Mouse (Mus musculus) midbrain, embryonic 15.5 days (tissue): ENCODE data around the gene Unkl. TPM values are rescaled to one million over a fixed set of nuclear protein-coding genes. Genes with fewer than 3 reads are reported as not detected.
"Not testable (repeated sequence)": the region's sequence is repeated elsewhere in the genome, so short reads cannot be mapped to it uniquely, and the experiment has no call there.

ENCODE experiments used
- ATAC-seq: fragments of 200-750 bp; cut with Nextera tagmentation; replicated peaks from 2 replicates; pipeline ENCODE4 v1.8.0; 2017; ENCODE audit warnings: moderate TSS enrichment
- H3K27ac ChIP-seq: fragments of 300-500 bp; sonication (generic); 2 replicates; pipeline ENCODE4 v1.5.1; 2015; ENCODE audit warnings: mild to moderate bottlenecking, inconsistent platforms
- H3K27me3 ChIP-seq: fragments of 300-500 bp; sonication (generic); replicated peaks from 2 replicates; pipeline ENCODE4 v1.6.1; 2015; ENCODE audit warnings: inconsistent platforms
- H3K36me3 ChIP-seq: fragments of 300-500 bp; sonication (generic); replicated peaks from 2 replicates; pipeline ENCODE4 v1.6.1; 2015; ENCODE audit warnings: inconsistent platforms
- H3K4me1 ChIP-seq: fragments of 300-500 bp; sonication (generic); 2 replicates; pipeline ENCODE4 v1.6.1; 2015; ENCODE audit warnings: inconsistent platforms
- H3K4me2 ChIP-seq: fragments of 300-500 bp; sonication (generic); 2 replicates; pipeline ENCODE4 v1.6.1; 2015; ENCODE audit warnings: inconsistent platforms, mild to moderate bottlenecking, moderate library complexity
- H3K4me3 ChIP-seq: fragments of 300-500 bp; sonication (generic); 2 replicates; pipeline ENCODE4 v1.5.1; 2015; ENCODE audit warnings: mild to moderate bottlenecking, inconsistent platforms
- H3K9ac ChIP-seq: fragments of 300-500 bp; sonication (generic); 2 replicates; pipeline ENCODE4 v1.6.1; 2015; ENCODE audit warnings: mild to moderate bottlenecking, inconsistent platforms
- H3K9me3 ChIP-seq: fragments of 300-500 bp; sonication (generic); 2 replicates; pipeline ENCODE4 v1.6.1; 2016; ENCODE audit warnings: inconsistent platforms
- WGBS: fragments of 180-500 bp; shearing (Covaris S2); methylation state at CpG from one replicate; pipeline ENCODE4 v1.1.7; 2015; ENCODE audit warnings: mixed read lengths; 5-methylcytosine and 5-hydroxymethylcytosine counted together
- polyA plus RNA-seq: library from polyadenylated mRNA; unstranded; fragments of >200 nt; fragmentation: Nextera tagmentation; extraction: Ambion mirVana; gene quantifications from 2 replicates; pipeline ENCODE4 v1.2.1, GENCODE M21; 2015

Unkl gene
- polyA plus RNA-seq, 1 experiment from 2014 or later = 17.1 TPM

- 17% methylated on average over 14 of the region's 28 CpGs for WGBS
- not testable (repeated sequence) for H3K36me3 ChIP-seq, H3K27me3 ChIP-seq, H3K9me3 ChIP-seq
- Histone ChIP-seq H3K4me1 (peaks cover 22% of the 10 kb centered on the region), H3K27ac (peak overlapping the region; percentile 45; the same call in 1 of the 2 replicates), H3K4me3 (peak overlapping the region; percentile 43), H3K4me2 (peak overlapping the region; percentile 65), H3K9ac (peak overlapping the region; percentile 20; the same call in 1 of the 2 replicates)
- ATAC-seq = peak; percentile 93
Observed at GRCm38 (mm10) chr17:25222504-25222940, 34.3 kb downstream of the Unkl start.

- H3K9ac ChIP-seq = peak overlapping the region; percentile 20; the same call in 1 of the 2 replicates
- H3K27ac ChIP-seq = peak overlapping the region; percentile 45; the same call in 1 of the 2 replicates
- peak overlapping the region; percentile 65 for H3K4me2 ChIP-seq
- 0 out of 2 replicates have a peak, but pooled peaks cover 9% of the 10 kb centered on the region for H3K36me3 ChIP-seq
- H3K27me3 ChIP-seq = no peaks in the 10 kb centered on the region
- H3K4me1 ChIP-seq = peaks cover 22% of the 10 kb centered on the region
- H3K9me3 ChIP-seq = no peaks in the 10 kb centered on the region
- peak overlapping the region; percentile 30 for H3K4me3 ChIP-seq
- 40% methylated on average over 6 of the region's 6 CpGs for WGBS
- no peak for ATAC-seq
Observed at GRCm38 (mm10) chr17:25222951-25223601, 34.9 kb downstream of the Unkl start.

GRCm38 (mm10) chr17:25224586-25225222 is 36.5 kb downstream of the Unkl start:
- Histone ChIP-seq H3K27me3 (no peaks in the 10 kb centered on the region), H3K4me1 (peaks cover 22% of the 10 kb centered on the region), H3K9me3 (no peaks in the 10 kb centered on the region), H3K36me3 (peaks cover 5% of the 10 kb centered on the region; the same call in 1 of the 2 replicates), H3K4me2 (no peak overlapping the region), H3K9ac (no peak overlapping the region), H3K27ac (no peak overlapping the region), H3K4me3 (no peak overlapping the region)
- no peak for ATAC-seq
- WGBS = 87% methylated on average over 7 of the region's 7 CpGs

GRCm38 (mm10) chr17:25225659-25226058 is 37.5 kb downstream of the Unkl start:
- H3K27ac ChIP-seq = no peak overlapping the region
- H3K4me1 ChIP-seq = peaks cover 22% of the 10 kb centered on the region
- no peaks in the 10 kb centered on the region for H3K27me3 ChIP-seq
- no peaks in the 10 kb centered on the region for H3K9me3 ChIP-seq
- no peak for ATAC-seq
- WGBS = 86% methylated on average over 4 of the region's 4 CpGs
- no peak overlapping the region for H3K4me2 ChIP-seq
- no peak overlapping the region for H3K9ac ChIP-seq
- peaks cover 7% of the 10 kb centered on the region; the same call in 1 of the 2 replicates for H3K36me3 ChIP-seq
- H3K4me3 ChIP-seq = no peak overlapping the region

- Histone ChIP-seq H3K9me3 (no peaks in the 10 kb centered on the region), H3K9ac (no peak overlapping the region), H3K36me3 (peaks cover 15% of the 10 kb centered on the region; the same call in 1 of the 2 replicates), H3K27ac (no peak overlapping the region), H3K4me3 (no peak overlapping the region), H3K27me3 (no peaks in the 10 kb centered on the region), H3K4me2 (no peak overlapping the region), H3K4me1 (peaks cover 4% of the 10 kb centered on the region)
- ATAC-seq = no peak
- 83% methylated on average over 5 of the region's 5 CpGs for WGBS
Observed at GRCm38 (mm10) chr17:25227991-25228390, 39.8 kb downstream of the Unkl start.

- H3K4me1 ChIP-seq, H3K9me3 ChIP-seq, H3K27me3 ChIP-seq, H3K27ac ChIP-seq, H3K4me3 ChIP-seq, H3K9ac ChIP-seq, H3K4me2 ChIP-seq: not testable (repeated sequence)
- ATAC-seq = peak; percentile 66; the same call in 1 of the 2 replicates
- peaks cover 24% of the 10 kb centered on the region; the same call in 1 of the 2 replicates for H3K36me3 ChIP-seq
- 83% methylated on average over 17 of the region's 17 CpGs for WGBS
Observed at GRCm38 (mm10) chr17:25230014-25230655, 41.9 kb downstream of the Unkl start.

GRCm38 (mm10) chr17:25230700-25231099 is 42.5 kb downstream of the Unkl start:
- H3K36me3 ChIP-seq = peaks cover 28% of the 10 kb centered on the region; the same call in 1 of the 2 replicates
- 90% methylated on average over 3 of the region's 3 CpGs for WGBS
- H3K9me3 ChIP-seq = no peaks in the 10 kb centered on the region
- H3K9ac ChIP-seq = no peak overlapping the region
- no peaks in the 10 kb centered on the region for H3K4me1 ChIP-seq
- H3K4me3 ChIP-seq = no peak overlapping the region
- H3K27me3 ChIP-seq = no peaks in the 10 kb centered on the region
- no peak for ATAC-seq
- H3K27ac ChIP-seq = no peak overlapping the region
- H3K4me2 ChIP-seq = no peak overlapping the region

- peak; percentile 73 for ATAC-seq
- H3K27me3 ChIP-seq, H3K4me1 ChIP-seq, H3K9ac ChIP-seq, H3K9me3 ChIP-seq, H3K4me3 ChIP-seq, H3K4me2 ChIP-seq, H3K27ac ChIP-seq: not testable (repeated sequence)
- WGBS = 97% methylated on average over 7 of the region's 11 CpGs
- peaks cover 24% of the 10 kb centered on the region; the same call in 1 of the 2 replicates for H3K36me3 ChIP-seq
Observed at GRCm38 (mm10) chr17:25231621-25232020, 43.4 kb downstream of the Unkl start.

GRCm38 (mm10) chr17:25235635-25236034 is 47.4 kb downstream of the Unkl start:
- H3K36me3 ChIP-seq = peaks cover 26% of the 10 kb centered on the region; the same call in 1 of the 2 replicates
- H3K9me3 ChIP-seq = no peaks in the 10 kb centered on the region
- ATAC-seq = no peak
- H3K4me2 ChIP-seq = no peak overlapping the region
- 86% methylated on average over 9 of the region's 9 CpGs for WGBS
- H3K27me3 ChIP-seq = no peaks in the 10 kb centered on the region
- H3K4me1 ChIP-seq = peaks cover 9% of the 10 kb centered on the region
- no peak overlapping the region for H3K9ac ChIP-seq
- H3K4me3 ChIP-seq = no peak overlapping the region
- H3K27ac ChIP-seq = no peak overlapping the region

- Histone ChIP-seq H3K4me1 (peaks cover 20% of the 10 kb centered on the region), H3K27me3 (no peaks in the 10 kb centered on the region), H3K9ac (peak within 1 kb of the TSS; percentile 96), H3K27ac (peak within 1 kb of the TSS; percentile 76), H3K4me2 (peak within 1 kb of the TSS; percentile 86), H3K36me3 (peaks cover 25% of the 10 kb centered on the region; the same call in 1 of the 2 replicates), H3K9me3 (no peaks in the 10 kb centered on the region), H3K4me3 (peak within 1 kb of the TSS; percentile 97)
- ATAC-seq = peak; percentile 85
- WGBS = under 1% methylated on average over 80 of the region's 80 CpGs
Observed at GRCm38 (mm10) chr17:25239695-25240636, 51.8 kb downstream of the Unkl start, which contains the start of the genes Gnptg and Tsr3. Gene Gnptg (minus strand): TSS chr17:25240124. Gene Tsr3 (plus strand): TSS chr17:25240170.

- WGBS = 92% methylated on average over 11 of the region's 11 CpGs
Observed at GRCm38 (mm10) chr17:25243131-25243780, 55.1 kb downstream of the Unkl start.

More at GRCm38 (mm10) chr17:25243131-25243780, 55.1 kb downstream of the Unkl start:
- Histone ChIP-seq H3K4me2 (no peak overlapping the region), H3K27ac (no peak overlapping the region), H3K4me3 (no peak overlapping the region), H3K27me3 (no peaks in the 10 kb centered on the region), H3K9me3 (no peaks in the 10 kb centered on the region), H3K9ac (no peak overlapping the region), H3K4me1 (peaks cover 20% of the 10 kb centered on the region), H3K36me3 (peaks cover 15% of the 10 kb centered on the region; the same call in 1 of the 2 replicates)
- no peak for ATAC-seq
